Mouse (Mus musculus) megakaryocyte, embryonic 14.5 days (primary cell): ENCODE data around the gene Zgpat.

Experiments used
- FLI1 ChIP-seq: IDR thresholded peaks from 2 replicates; pipeline ENCODE4 v1.6.1; 2012; ENCODE audit warnings: low read length, inconsistent platforms, mixed read lengths
- GATA1 ChIP-seq: IDR thresholded peaks from 3 replicates; pipeline ENCODE4 v1.6.1; 2012; ENCODE audit warnings: mixed read lengths, low read length, inconsistent platforms, borderline replicate concordance

- no peak for TF ChIP-seq FLI1
- TF ChIP-seq GATA1 = no peak
Measured at GRCm38 (mm10) chr2:181420903-181421638, 56.3 kb downstream of the Zgpat start.
